Mouse (Mus musculus) c-Kit-negative CD71-positive TER-119-positive erythroid progenitor cells, embryonic 14.5 days (primary cell): ENCODE data around the gene Ina.

Experiments used
- DNase-seq: peaks from one replicate; pipeline ENCODE4 v3.0.0-alpha.2; 2013; ENCODE audit warnings: low read depth, low spot score

The Ina gene

GRCm38 (mm10) chr19:47050271-47051032 lies 36.0 kb downstream of the Ina start, which contains the start of gene Pcgf6:
TSS of gene Pcgf6 (minus strand) at chr19:47050906.
- DNase-seq = peak; percentile 57

- DNase-seq = no peak
Observed at GRCm38 (mm10) chr19:47052927-47053326, 38.4 kb downstream of the Ina start.

- DNase-seq = no peak
Observed at GRCm38 (mm10) chr19:47053471-47053870, 39.0 kb downstream of the Ina start.

- no peak for DNase-seq
Observed at GRCm38 (mm10) chr19:47057684-47058083, 43.2 kb downstream of the Ina start.

GRCm38 (mm10) chr19:47065860-47066259 lies 51.4 kb downstream of the Ina start:
- no peak for DNase-seq

GRCm38 (mm10) chr19:47067096-47067882 lies 52.8 kb downstream of the Ina start, which contains the start of gene Taf5:
TSS of gene Taf5 (plus strand) at chr19:47067746.
- DNase-seq = peak; percentile 93

- peak; percentile 71 for DNase-seq
Observed at GRCm38 (mm10) chr19:47067924-47068611, 53.6 kb downstream of the Ina start.
